Mouse (Mus musculus): ENCODE data around the gene Cdh13. TPM values are rescaled to one million over a fixed set of nuclear protein-coding genes. Genes with fewer than 3 reads are reported as not detected.
A peak's percentile ranks its signal among the peaks of the same experiment; 100 is the strongest.

The Cdh13 gene
- 44.4 and 46.6 TPM in 2 replicates for polyA plus RNA-seq (2016; fragmentation: Nextera tagmentation; extraction: Ambion mirVana)

DNA sequence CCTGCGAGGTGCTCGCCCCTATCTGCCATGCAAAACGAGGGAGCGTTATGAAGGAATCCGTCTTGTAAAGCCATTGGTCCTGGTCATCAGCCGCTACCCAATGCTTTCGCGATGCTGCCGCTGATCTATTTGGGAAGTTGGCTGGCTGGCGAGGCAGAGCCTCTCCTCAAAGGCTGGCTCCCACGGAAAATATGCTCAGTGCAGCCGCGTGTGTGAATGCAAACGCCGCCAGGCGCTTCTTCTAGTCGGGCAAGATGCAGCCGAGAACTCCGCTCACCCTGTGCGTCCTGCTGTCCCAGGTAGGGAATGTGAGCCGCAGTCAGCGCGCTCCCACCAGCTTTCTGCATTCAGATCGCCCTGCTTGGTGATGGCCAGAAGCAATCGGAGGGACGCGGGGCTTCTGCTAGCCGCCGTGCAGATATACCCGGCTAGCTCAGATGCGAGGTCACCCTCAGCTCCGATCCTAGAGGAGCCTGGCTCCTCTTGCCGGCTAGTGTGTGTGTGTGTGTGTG is at the start of gene Cdh13:
Cdh13 (plus strand) TSS at position 134 of the 512 bp plus-strand sequence.
- H3K4me2 ChIP-seq = peak within 1 kb of the TSS; percentile 90
- H3K9ac ChIP-seq = peak within 1 kb of the TSS; percentile 77
- H3K4me3 ChIP-seq = peak within 1 kb of the TSS; percentile 60
- 0 out of 2 replicates have a peak, but pooled peaks have one; percentile 4 for ATAC-seq (ENCODE audit: insufficient number of reproducible peaks, low FRiP score)
- WGBS = under 1% methylated on average over 33 of the region's 33 CpGs
- H3K36me3 ChIP-seq = no peaks in the 10 kb centered on the region
- H3K9me3 ChIP-seq (replicated peaks) = no peaks in the 10 kb centered on the region
- peak within 1 kb of the TSS; percentile 38 for H3K27ac ChIP-seq (ENCODE audit: poor library complexity, severe bottlenecking)
- H3K4me1 ChIP-seq (replicated peaks) = peaks cover 45% of the 10 kb centered on the region
- H3K27me3 ChIP-seq (replicated peaks) = no peaks in the 10 kb centered on the region

DNA sequence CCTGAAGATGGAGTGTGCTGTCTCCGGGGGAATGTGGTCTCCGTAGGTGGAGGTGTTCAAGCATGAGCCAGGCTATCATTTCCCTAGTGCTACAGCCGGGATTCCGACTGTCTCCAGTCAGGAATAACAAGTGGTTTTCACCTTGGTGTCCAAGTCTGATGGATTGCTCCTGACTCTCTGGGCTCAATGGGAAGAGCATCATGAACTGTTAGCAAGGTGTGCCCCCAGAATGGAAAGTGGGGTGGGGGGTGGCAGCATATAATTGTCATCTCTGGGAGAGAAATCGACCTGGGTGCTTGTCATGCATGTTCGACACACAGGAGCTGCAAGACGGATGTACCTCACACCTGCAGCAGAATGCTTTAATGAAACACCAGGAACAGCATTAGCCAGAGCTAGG is 47.9 kb upstream of the Cdh13 start:
- no peak overlapping the region for H3K4me3 ChIP-seq
- no peaks in the 10 kb centered on the region for H3K36me3 ChIP-seq
- H3K9me3 ChIP-seq (replicated peaks) = no peaks in the 10 kb centered on the region
- H3K9ac ChIP-seq = no peak overlapping the region
- H3K4me1 ChIP-seq (replicated peaks) = 0 out of 2 replicates have a peak, but pooled peaks cover 5% of the 10 kb centered on the region
- no peak overlapping the region for H3K27ac ChIP-seq (ENCODE audit: poor library complexity, severe bottlenecking)
- H3K27me3 ChIP-seq (replicated peaks) = no peaks in the 10 kb centered on the region
- 85% methylated on average over 7 of the region's 7 CpGs for WGBS
- no peak for ATAC-seq (ENCODE audit: insufficient number of reproducible peaks, low FRiP score)
- no peak overlapping the region for H3K4me2 ChIP-seq

DNA sequence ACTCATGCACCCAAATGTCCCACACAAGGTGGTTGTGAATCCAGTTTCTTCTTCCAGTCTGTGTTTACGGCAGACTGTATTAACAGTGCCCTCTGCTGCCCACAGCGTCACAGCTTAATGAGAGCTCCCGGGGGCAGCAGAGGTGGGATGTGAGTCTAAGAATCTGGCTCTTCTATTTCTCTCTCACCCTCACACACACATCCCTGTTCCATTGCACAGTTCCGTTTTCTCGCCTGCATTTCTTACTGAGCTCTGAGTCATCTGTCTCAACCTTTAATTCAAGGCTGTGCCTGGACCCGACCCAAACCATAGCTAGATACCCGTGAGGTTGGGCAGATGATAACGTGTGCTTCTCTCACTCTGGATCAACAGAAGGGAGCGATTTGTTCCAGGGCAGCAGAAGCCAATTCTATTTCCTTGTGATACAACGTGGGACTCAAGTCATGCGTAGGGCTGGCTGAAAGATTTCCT is 46.3 kb upstream of the Cdh13 start:
- H3K9ac ChIP-seq = no peak overlapping the region
- no peaks in the 10 kb centered on the region for H3K9me3 ChIP-seq (replicated peaks)
- no peak overlapping the region for H3K4me3 ChIP-seq
- no peak overlapping the region for H3K27ac ChIP-seq (ENCODE audit: poor library complexity, severe bottlenecking)
- H3K36me3 ChIP-seq = no peaks in the 10 kb centered on the region
- H3K4me1 ChIP-seq (replicated peaks) = 0 out of 2 replicates have a peak, but pooled peaks cover 5% of the 10 kb centered on the region
- H3K27me3 ChIP-seq (replicated peaks) = no peaks in the 10 kb centered on the region
- WGBS = 51% methylated on average over 11 of the region's 11 CpGs
- no peak overlapping the region for H3K4me2 ChIP-seq
- no peak for ATAC-seq (ENCODE audit: insufficient number of reproducible peaks, low FRiP score)

DNA sequence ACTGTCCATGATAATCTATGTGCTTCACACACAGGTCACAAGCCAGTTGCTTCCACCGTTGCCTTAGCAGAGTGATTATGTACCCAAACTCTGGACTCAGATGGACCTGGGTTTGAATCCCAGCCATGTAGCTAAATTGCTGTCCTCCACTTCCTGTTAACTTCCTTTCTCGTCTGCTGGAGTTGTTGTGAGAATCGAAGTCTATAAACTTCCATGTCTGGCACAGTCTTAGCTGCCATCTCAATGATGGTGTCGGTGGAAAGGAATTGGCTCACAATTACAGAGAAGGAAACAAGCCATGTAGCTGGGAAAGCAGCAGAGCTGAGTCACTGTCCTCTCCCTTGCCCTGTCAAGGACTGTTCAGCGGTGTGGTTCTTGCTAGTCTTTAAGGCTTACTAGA is 45.4 kb upstream of the Cdh13 start:
- no peak overlapping the region for H3K4me2 ChIP-seq
- H3K36me3 ChIP-seq = no peaks in the 10 kb centered on the region
- WGBS = 77% methylated on average over 5 of the region's 5 CpGs

DNA sequence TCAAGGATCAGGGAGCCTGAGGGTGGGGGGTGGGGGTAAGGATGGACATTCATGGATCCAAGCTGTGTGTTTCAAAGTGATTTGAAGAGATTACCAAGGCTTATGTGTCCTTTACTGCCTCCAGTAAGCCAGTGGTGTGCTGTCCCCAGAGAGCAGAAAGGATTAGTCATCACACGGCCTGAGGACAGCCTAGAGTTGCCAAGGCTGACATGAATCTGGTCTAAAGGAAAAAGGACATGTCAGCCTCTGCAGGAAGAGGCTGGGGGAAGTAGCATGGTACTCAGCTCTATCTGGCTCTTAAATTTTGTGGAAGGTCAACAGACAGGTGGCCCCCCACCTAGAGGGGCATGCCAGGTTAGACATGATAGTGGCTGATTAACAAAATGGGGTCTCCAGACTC is 44.3 kb upstream of the Cdh13 start:
- Histone ChIP-seq H3K27me3 (replicated peaks) (no peaks in the 10 kb centered on the region), H3K9me3 (replicated peaks) (no peaks in the 10 kb centered on the region), H3K27ac (ENCODE audit: poor library complexity, severe bottlenecking) (no peak overlapping the region), H3K4me2 (no peak overlapping the region), H3K9ac (no peak overlapping the region), H3K4me3 (no peak overlapping the region), H3K4me1 (replicated peaks) (0 out of 2 replicates have a peak, but pooled peaks cover 5% of the 10 kb centered on the region), H3K36me3 (no peaks in the 10 kb centered on the region)
- no peak for ATAC-seq (ENCODE audit: insufficient number of reproducible peaks, low FRiP score)
- WGBS = 45% methylated on average over 1 of the region's 1 CpGs

More for the DNA sequence above, 45.4 kb upstream of the Cdh13 start:
- no peak overlapping the region for H3K9ac ChIP-seq
- H3K27me3 ChIP-seq (replicated peaks) = no peaks in the 10 kb centered on the region
- H3K9me3 ChIP-seq (replicated peaks) = no peaks in the 10 kb centered on the region
- 0 out of 2 replicates have a peak, but pooled peaks cover 5% of the 10 kb centered on the region for H3K4me1 ChIP-seq (replicated peaks)
- no peak for ATAC-seq (ENCODE audit: insufficient number of reproducible peaks, low FRiP score)
- no peak overlapping the region for H3K27ac ChIP-seq (ENCODE audit: poor library complexity, severe bottlenecking)
- no peak overlapping the region for H3K4me3 ChIP-seq

DNA sequence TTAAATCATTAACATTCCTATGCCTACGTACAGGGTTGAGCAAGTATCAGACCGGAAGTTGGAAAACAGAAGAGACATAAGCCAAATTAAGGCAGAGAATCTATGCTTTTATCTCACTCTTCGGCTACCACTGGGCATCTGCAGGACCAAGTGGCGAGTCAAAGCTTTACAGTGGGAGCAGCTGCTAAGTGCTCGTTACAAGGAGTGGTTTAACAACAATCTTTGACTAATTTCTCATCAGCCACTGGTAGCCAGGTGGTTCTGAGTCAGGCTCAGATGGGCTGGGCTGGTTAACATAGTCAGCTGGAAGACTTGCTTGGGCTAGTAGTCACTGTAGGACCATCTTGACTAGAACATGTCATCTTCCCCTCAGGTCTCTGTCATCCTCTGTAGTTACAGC is 34.2 kb upstream of the Cdh13 start:
- no peak for ATAC-seq (ENCODE audit: insufficient number of reproducible peaks, low FRiP score)
- 80% methylated on average over 5 of the region's 5 CpGs for WGBS
- H3K9ac ChIP-seq = no peak overlapping the region
- no peaks in the 10 kb centered on the region for H3K36me3 ChIP-seq
- H3K4me3 ChIP-seq = no peak overlapping the region
- H3K27ac ChIP-seq (ENCODE audit: poor library complexity, severe bottlenecking) = no peak overlapping the region
- peaks cover 5% of the 10 kb centered on the region; the same call in 1 of the 2 replicates for H3K9me3 ChIP-seq (replicated peaks)
- no peak overlapping the region for H3K4me2 ChIP-seq
- no peaks in the 10 kb centered on the region for H3K4me1 ChIP-seq (replicated peaks)
- H3K27me3 ChIP-seq (replicated peaks) = no peaks in the 10 kb centered on the region

DNA sequence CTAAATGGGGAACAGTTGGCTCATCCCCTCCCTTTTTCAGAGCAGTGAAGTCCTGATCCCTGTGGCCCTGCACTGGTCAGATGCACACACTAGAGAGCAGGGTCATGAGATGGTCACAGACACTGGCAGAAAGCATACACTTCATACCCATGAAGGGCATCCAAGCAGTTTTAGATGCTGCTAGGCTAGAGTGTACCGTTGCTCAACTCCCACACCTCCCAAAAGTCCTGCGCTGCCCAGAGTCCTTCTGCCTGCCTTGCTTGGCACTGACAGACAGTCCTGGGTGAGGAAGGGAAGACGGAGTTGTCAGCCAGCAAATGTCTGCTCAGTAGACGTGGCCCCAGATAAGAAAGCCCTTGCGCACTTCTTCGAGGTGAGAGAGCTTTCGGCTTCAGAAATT is 33.6 kb upstream of the Cdh13 start:
- Histone ChIP-seq H3K27me3 (replicated peaks) (no peaks in the 10 kb centered on the region), H3K27ac (ENCODE audit: poor library complexity, severe bottlenecking) (no peak overlapping the region), H3K4me3 (no peak overlapping the region), H3K9ac (no peak overlapping the region), H3K4me1 (replicated peaks) (no peaks in the 10 kb centered on the region), H3K9me3 (replicated peaks) (peaks cover 5% of the 10 kb centered on the region; the same call in 1 of the 2 replicates), H3K36me3 (no peaks in the 10 kb centered on the region), H3K4me2 (no peak overlapping the region)
- 54% methylated on average over 7 of the region's 7 CpGs for WGBS
- ATAC-seq (ENCODE audit: insufficient number of reproducible peaks, low FRiP score) = no peak

DNA sequence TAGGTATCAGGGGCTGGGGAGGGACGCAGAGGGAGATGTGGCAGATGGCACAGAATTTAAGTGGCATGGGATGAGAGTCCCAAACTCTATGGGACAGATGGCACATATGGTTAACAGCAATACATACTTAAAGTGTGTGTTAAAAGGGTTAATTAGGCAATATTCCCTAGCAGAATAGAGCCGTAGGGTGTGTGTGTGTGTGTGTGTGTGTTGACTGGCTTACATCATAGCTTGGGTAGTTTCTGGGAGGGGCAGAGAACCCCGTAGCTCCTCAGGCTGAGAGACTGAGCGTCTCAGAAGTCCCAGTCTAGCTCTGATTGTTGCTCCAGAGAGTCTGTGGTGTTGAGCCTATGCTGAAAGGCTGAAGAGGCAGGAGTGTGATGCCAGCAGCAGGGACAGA is 20.4 kb upstream of the Cdh13 start:
- Histone ChIP-seq H3K27me3 (replicated peaks) (no peaks in the 10 kb centered on the region), H3K27ac (ENCODE audit: poor library complexity, severe bottlenecking) (no peak overlapping the region), H3K4me1 (replicated peaks) (no peaks in the 10 kb centered on the region), H3K9me3 (replicated peaks) (no peaks in the 10 kb centered on the region), H3K36me3 (no peaks in the 10 kb centered on the region), H3K4me3 (no peak overlapping the region), H3K9ac (no peak overlapping the region), H3K4me2 (no peak overlapping the region)
- WGBS = 40% methylated on average over 4 of the region's 4 CpGs
- ATAC-seq (ENCODE audit: insufficient number of reproducible peaks, low FRiP score) = no peak

DNA sequence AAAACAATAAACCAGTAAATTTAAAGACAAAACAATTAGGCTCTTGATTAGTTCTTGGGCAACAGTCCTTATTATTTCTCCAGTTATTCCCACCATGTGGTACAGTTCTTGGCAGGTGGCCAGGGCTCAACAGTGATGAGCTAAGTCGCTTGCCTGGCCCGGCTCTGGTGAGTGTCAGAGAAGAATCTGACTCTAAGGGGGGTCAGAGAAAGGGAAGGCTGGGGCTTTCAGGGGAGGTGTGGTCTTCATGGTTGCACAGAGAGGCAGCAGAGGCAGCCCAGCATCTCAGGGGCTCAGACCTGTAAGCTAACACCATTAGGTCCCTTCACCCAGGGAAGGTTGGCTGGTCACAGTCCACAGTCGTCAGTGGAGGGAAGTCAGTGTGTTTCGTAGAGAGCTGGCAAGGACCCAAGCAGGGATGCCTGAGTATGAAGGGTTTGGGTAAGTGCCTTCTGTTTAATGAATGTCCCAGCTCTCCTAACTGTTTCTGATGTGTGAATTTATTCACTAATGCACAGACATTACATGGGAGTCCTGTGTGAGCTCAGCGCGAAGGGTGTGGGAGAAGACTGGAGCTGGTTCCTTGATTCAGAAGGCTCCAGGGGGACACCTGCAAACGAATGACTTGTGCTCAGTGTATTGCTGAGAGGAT is 12.7 kb upstream of the Cdh13 start:
- H3K36me3 ChIP-seq = no peaks in the 10 kb centered on the region
- no peaks in the 10 kb centered on the region for H3K27me3 ChIP-seq (replicated peaks)
- H3K9me3 ChIP-seq (replicated peaks) = no peaks in the 10 kb centered on the region
- no peak overlapping the region for H3K4me2 ChIP-seq
- no peak overlapping the region for H3K4me3 ChIP-seq
- H3K9ac ChIP-seq = no peak overlapping the region
- H3K27ac ChIP-seq (ENCODE audit: poor library complexity, severe bottlenecking) = no peak overlapping the region
- H3K4me1 ChIP-seq (replicated peaks) = peaks cover 10% of the 10 kb centered on the region
- WGBS = 39% methylated on average over 7 of the region's 7 CpGs
- peak; percentile 50; the same call in 1 of the 2 replicates for ATAC-seq (ENCODE audit: insufficient number of reproducible peaks, low FRiP score)

DNA sequence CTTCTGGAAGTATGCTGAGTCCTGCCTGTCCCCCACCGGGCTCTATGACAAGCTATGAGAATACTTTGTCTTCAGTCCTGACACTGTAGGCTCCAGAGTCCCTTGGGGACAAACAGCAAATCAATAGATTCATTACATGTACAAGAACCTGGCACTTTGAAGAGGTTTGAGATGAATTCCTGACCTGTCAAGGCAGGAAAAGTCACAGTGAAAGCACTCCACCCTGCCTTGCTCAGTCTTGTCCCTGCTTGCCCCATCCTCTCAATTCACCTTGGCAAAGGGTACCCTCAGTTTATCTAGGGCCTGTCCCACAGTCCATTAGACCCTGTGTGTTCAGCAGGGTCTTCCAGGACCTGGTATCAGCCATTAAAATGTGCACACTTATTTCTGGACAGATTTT is 11.0 kb upstream of the Cdh13 start:
- Histone ChIP-seq H3K9me3 (replicated peaks) (no peaks in the 10 kb centered on the region), H3K4me1 (replicated peaks) (peaks cover 10% of the 10 kb centered on the region), H3K4me2 (no peak overlapping the region), H3K9ac (no peak overlapping the region), H3K4me3 (no peak overlapping the region), H3K27me3 (replicated peaks) (no peaks in the 10 kb centered on the region), H3K27ac (ENCODE audit: poor library complexity, severe bottlenecking) (no peak overlapping the region), H3K36me3 (no peaks in the 10 kb centered on the region)
- WGBS = 73% methylated on average over 1 of the region's 1 CpGs
- ATAC-seq (ENCODE audit: insufficient number of reproducible peaks, low FRiP score) = no peak

DNA sequence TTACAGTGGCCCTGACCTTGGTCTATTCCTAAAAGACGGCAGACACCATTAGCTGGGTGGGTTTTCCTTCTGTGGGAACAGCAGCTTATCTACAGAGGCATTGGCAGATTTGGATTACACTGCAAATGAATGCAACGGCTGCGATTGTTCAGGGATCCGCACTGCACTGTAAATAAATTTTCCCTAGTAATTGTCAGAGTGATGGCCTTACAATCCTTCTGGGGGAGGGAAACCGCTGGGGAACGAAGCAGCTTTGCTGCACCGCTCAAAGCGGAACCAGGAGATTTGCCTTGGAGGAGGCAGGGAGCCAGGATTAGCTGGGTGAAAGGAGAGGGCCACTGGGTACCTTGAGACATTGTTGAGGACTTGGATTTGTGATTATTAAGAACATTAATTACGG is 9.3 kb upstream of the Cdh13 start:
- Histone ChIP-seq H3K27me3 (replicated peaks) (no peaks in the 10 kb centered on the region), H3K9me3 (replicated peaks) (no peaks in the 10 kb centered on the region), H3K4me2 (no peak overlapping the region), H3K4me3 (no peak overlapping the region), H3K4me1 (replicated peaks) (peaks cover 10% of the 10 kb centered on the region), H3K27ac (ENCODE audit: poor library complexity, severe bottlenecking) (no peak overlapping the region), H3K36me3 (no peaks in the 10 kb centered on the region), H3K9ac (no peak overlapping the region)
- ATAC-seq (ENCODE audit: insufficient number of reproducible peaks, low FRiP score) = no peak
- WGBS = 73% methylated on average over 9 of the region's 9 CpGs
